Mouse (Mus musculus) C2C12 (cell line): ENCODE measurements at regions not wholly inside any gene's neighbourhood (a gene's known extent, or its start where the extent isn't known, plus 50 kb on each side); places are given as distances from the start of the nearest gene placed in this dataset.
A peak's percentile ranks its signal among the peaks of the same experiment; 100 is the strongest.

Source experiments
- H3K27me3 ChIP-seq: one replicate; pipeline ENCODE4 v1.6.1; 2011; ENCODE audit not compliant: control insufficient read depth, insufficient read depth, insufficient read length
- H3K36me3 ChIP-seq: one replicate; pipeline ENCODE4 v1.6.1; 2011; ENCODE audit not compliant: control insufficient read depth, insufficient read depth
- H3K4me3 ChIP-seq: one replicate; pipeline ENCODE4 v1.5.1; 2011; ENCODE audit warnings: mild to moderate bottlenecking, control low read depth; ENCODE audit not compliant: poor library complexity, insufficient read depth, severe bottlenecking
- H3K79me2 ChIP-seq: one replicate; pipeline ENCODE4 v1.6.1; 2011; ENCODE audit not compliant: control insufficient read depth, insufficient read depth
- H3K79me3 ChIP-seq: one replicate; pipeline ENCODE4 v1.6.1; 2011; ENCODE audit warnings: low read depth, control low read depth
- H3ac ChIP-seq: one replicate; pipeline ENCODE3; 2011; ENCODE audit warnings: low read depth; ENCODE audit not compliant: control insufficient read depth, insufficient read length
- CEBPB ChIP-seq: IDR thresholded peaks from one replicate; pipeline ENCODE4 v1.6.1; 2011; ENCODE audit warnings: low read depth, mild to moderate bottlenecking, control low read depth, moderate library complexity
- CTCF ChIP-seq: IDR thresholded peaks from one replicate; pipeline ENCODE4 v1.5.1; 2011; ENCODE audit not compliant: control insufficient read depth, insufficient read depth, insufficient read length
- FOSL1 ChIP-seq: IDR thresholded peaks from one replicate; pipeline ENCODE4 v1.8.0; 2011; ENCODE audit warnings: mild to moderate bottlenecking, low read length; ENCODE audit not compliant: poor library complexity, insufficient read depth, severe bottlenecking
- MAX ChIP-seq: IDR thresholded peaks from one replicate; pipeline ENCODE4 v1.6.1; 2011; ENCODE audit warnings: mild to moderate bottlenecking, control low read depth
- MYOD1 ChIP-seq: IDR thresholded peaks from one replicate; pipeline ENCODE4 v1.6.1; 2011; ENCODE audit warnings: low read depth; ENCODE audit not compliant: control insufficient read depth, insufficient read length
- MYOG ChIP-seq: IDR thresholded peaks from one replicate; pipeline ENCODE4 v1.6.1; 2011; ENCODE audit not compliant: control insufficient read depth, insufficient read length; ENCODE audit errors: extremely low read depth
- USF1 ChIP-seq: IDR thresholded peaks from one replicate; pipeline ENCODE4 v1.6.1; 2011; ENCODE audit warnings: low read depth, mild to moderate bottlenecking, control low read depth, moderate library complexity

- no peak for TF ChIP-seq CEBPB
- TF ChIP-seq MAX: no peak
- TF ChIP-seq MYOD1: no peak
- TF ChIP-seq USF1: no peak
- TF ChIP-seq FOSL1: no peak
- no peak for TF ChIP-seq CTCF
- TF ChIP-seq MYOG: no peak
- Histone ChIP-seq H3K79me3 (no peaks in the 10 kb centered on the region), H3K36me3 (no peaks in the 10 kb centered on the region)
These were observed 67.2 kb downstream of the Qdpr start for GRCm38 (mm10) chr5:45382804-45383203.

GRCm38 (mm10) chr5:45378486-45378885 lies 71.5 kb downstream of the Qdpr start:
- TF ChIP-seq MYOG: no peak
- no peak for TF ChIP-seq MAX
- TF ChIP-seq FOSL1: no peak
- TF ChIP-seq MYOD1: no peak
- TF ChIP-seq CEBPB: no peak
- no peak for TF ChIP-seq CTCF
- TF ChIP-seq USF1: no peak
- H3K36me3 ChIP-seq: no peaks in the 10 kb centered on the region
- H3ac ChIP-seq: no peak overlapping the region
- H3K27me3 ChIP-seq: no peaks in the 10 kb centered on the region
- no peak overlapping the region for H3K4me3 ChIP-seq
- H3K79me3 ChIP-seq: no peaks in the 10 kb centered on the region
- H3K79me2 ChIP-seq: no peaks in the 10 kb centered on the region

More at GRCm38 (mm10) chr5:45382804-45383203, 67.2 kb downstream of the Qdpr start:
- H3K27me3 ChIP-seq: no peaks in the 10 kb centered on the region
- no peak overlapping the region for H3K4me3 ChIP-seq
- H3ac ChIP-seq: no peak overlapping the region
- H3K79me2 ChIP-seq: no peaks in the 10 kb centered on the region

- no peaks in the 10 kb centered on the region for H3K79me2 ChIP-seq
- TF ChIP-seq CTCF: no peak
- TF ChIP-seq MAX: no peak
- TF ChIP-seq FOSL1: no peak
- TF ChIP-seq CEBPB: no peak
- no peak for TF ChIP-seq USF1
- TF ChIP-seq MYOD1: no peak
- no peak for TF ChIP-seq MYOG
- no peak overlapping the region for H3K4me3 ChIP-seq
- no peak overlapping the region for H3ac ChIP-seq
- H3K79me3 ChIP-seq: no peaks in the 10 kb centered on the region
- H3K27me3 ChIP-seq: no peaks in the 10 kb centered on the region
- H3K36me3 ChIP-seq: no peaks in the 10 kb centered on the region
These were observed 77.0 kb downstream of the Qdpr start for GRCm38 (mm10) chr5:45373069-45373468.

- no peak overlapping the region for H3K4me3 ChIP-seq
- no peak overlapping the region for H3ac ChIP-seq
- TF ChIP-seq MYOD1 (no peak), USF1 (no peak), CTCF (no peak), CEBPB (no peak), FOSL1 (no peak), MYOG (no peak), MAX (no peak)
- no peaks in the 10 kb centered on the region for H3K79me3 ChIP-seq
- H3K36me3 ChIP-seq: no peaks in the 10 kb centered on the region
- H3K79me2 ChIP-seq: no peaks in the 10 kb centered on the region
- H3K27me3 ChIP-seq: no peaks in the 10 kb centered on the region
These were observed 81.6 kb downstream of the Qdpr start for GRCm38 (mm10) chr5:45368451-45368850.

- Histone ChIP-seq H3K79me2 (no peaks in the 10 kb centered on the region), H3K36me3 (no peaks in the 10 kb centered on the region), H3K27me3 (no peaks in the 10 kb centered on the region), H3K4me3 (no peak overlapping the region), H3ac (no peak overlapping the region), H3K79me3 (no peaks in the 10 kb centered on the region)
- TF ChIP-seq FOSL1: no peak
- no peak for TF ChIP-seq MYOG
- no peak for TF ChIP-seq CTCF
- TF ChIP-seq CEBPB: no peak
- no peak for TF ChIP-seq USF1
- no peak for TF ChIP-seq MAX
- no peak for TF ChIP-seq MYOD1
These were observed 89.8 kb downstream of the Qdpr start for GRCm38 (mm10) chr5:45360189-45360588.

- TF ChIP-seq CTCF (no peak), MYOD1 (peak; percentile 29)
- no peak overlapping the region for H3ac ChIP-seq
- H3K79me2 ChIP-seq: no peaks in the 10 kb centered on the region
- no peaks in the 10 kb centered on the region for H3K36me3 ChIP-seq
- no peak overlapping the region for H3K4me3 ChIP-seq
- no peaks in the 10 kb centered on the region for H3K27me3 ChIP-seq
- no peaks in the 10 kb centered on the region for H3K79me3 ChIP-seq
These were observed 109.6 kb downstream of the Qdpr start for GRCm38 (mm10) chr5:45340411-45340810.
